Mouse (Mus musculus): Measurements from ENCODE around the gene Ddx5. TPM values are rescaled to one million over a fixed set of nuclear protein-coding genes. Genes with fewer than 3 reads are reported as not detected.

Gene Ddx5
- polyA plus RNA-seq, 1 experiment from 2014 or later, result 515 TPM

DNA sequence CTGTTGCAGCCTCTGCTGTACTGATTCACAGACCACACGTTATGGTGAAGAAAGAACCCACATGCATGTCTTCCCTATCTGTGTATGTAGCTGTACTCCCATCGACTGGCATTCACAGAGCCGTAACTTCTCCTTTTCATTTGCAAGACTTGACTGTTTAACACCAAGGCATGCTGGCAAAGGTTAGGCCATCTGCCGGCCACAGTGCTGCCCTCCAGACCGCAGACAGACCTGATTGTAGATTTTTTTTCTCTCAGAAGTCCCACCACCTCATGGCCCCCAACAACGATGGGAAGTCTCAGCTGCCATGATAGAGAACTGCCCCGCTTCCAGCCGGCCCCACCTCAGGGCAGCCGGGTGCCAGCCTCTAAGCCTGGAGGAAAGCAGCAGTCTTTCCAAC lies 30.6 kb upstream of the Ddx5 start:
- DNase-seq (ENCODE audit: low spot score, missing footprints) (no peak), ATAC-seq (ENCODE audit: low FRiP score) (no peak)
- H3K27ac ChIP-seq (ENCODE audit: low read depth, low read length), result no peak overlapping the region
- peaks cover 12% of the 10 kb centered on the region for H3K36me3 ChIP-seq (ENCODE audit: control insufficient read depth, insufficient read depth, low read length)
- no peak overlapping the region for H3K4me3 ChIP-seq (ENCODE audit: low read depth, low read length)
- no peak overlapping the region for H3K4me2 ChIP-seq
- H3K4me1 ChIP-seq (ENCODE audit: control insufficient read depth, insufficient read depth, low read length), result no peaks in the 10 kb centered on the region
- no peaks in the 10 kb centered on the region for H3K9me3 ChIP-seq (ENCODE audit: control insufficient read depth, low read length)
- H3K9ac ChIP-seq (ENCODE audit: low read length), result no peak overlapping the region
- WGBS, result 93% methylated on average over 9 of the region's 9 CpGs
- H3K27me3 ChIP-seq (ENCODE audit: control insufficient read depth, insufficient read depth, low read length), result no peaks in the 10 kb centered on the region

- DNase-seq (ENCODE audit: low spot score, missing footprints) (no peak), ATAC-seq (ENCODE audit: low FRiP score) (no peak)
- no peaks in the 10 kb centered on the region for H3K4me1 ChIP-seq (ENCODE audit: control insufficient read depth, insufficient read depth, low read length)
- no peaks in the 10 kb centered on the region for H3K27me3 ChIP-seq (ENCODE audit: control insufficient read depth, insufficient read depth, low read length)
- H3K27ac ChIP-seq (ENCODE audit: low read depth, low read length), result no peak overlapping the region
- H3K9me3 ChIP-seq (ENCODE audit: control insufficient read depth, low read length), result no peaks in the 10 kb centered on the region
- H3K4me3 ChIP-seq (ENCODE audit: low read depth, low read length), result no peak overlapping the region
- H3K4me2 ChIP-seq, result no peak overlapping the region
- peaks cover 6% of the 10 kb centered on the region for H3K36me3 ChIP-seq (ENCODE audit: control insufficient read depth, insufficient read depth, low read length)
- 91% methylated on average over 9 of the region's 9 CpGs for WGBS
- H3K9ac ChIP-seq (ENCODE audit: low read length), result no peak overlapping the region
These were observed 29.4 kb upstream of the Ddx5 start for GRCm38 (mm10) chr11:106818341-106818740.

- Histone ChIP-seq H3K4me1 (ENCODE audit: control insufficient read depth, insufficient read depth, low read length) (no peaks in the 10 kb centered on the region), H3K4me3 (ENCODE audit: low read depth, low read length) (no peak overlapping the region), H3K27ac (ENCODE audit: low read depth, low read length) (no peak overlapping the region), H3K4me2 (no peak overlapping the region), H3K9me3 (ENCODE audit: control insufficient read depth, low read length) (no peaks in the 10 kb centered on the region), H3K27me3 (ENCODE audit: control insufficient read depth, insufficient read depth, low read length) (no peaks in the 10 kb centered on the region), H3K9ac (ENCODE audit: low read length) (no peak overlapping the region), H3K36me3 (ENCODE audit: control insufficient read depth, insufficient read depth, low read length) (peaks cover 6% of the 10 kb centered on the region; the same call in 1 of the 2 replicates)
- ATAC-seq (ENCODE audit: low FRiP score), result no peak
- no peak for DNase-seq (ENCODE audit: low spot score, missing footprints)
- 95% methylated on average over 6 of the region's 6 CpGs for WGBS
These were observed 28.8 kb upstream of the Ddx5 start for GRCm38 (mm10) chr11:106817808-106818207.

- Histone ChIP-seq H3K4me2 (no peak overlapping the region), H3K9me3 (ENCODE audit: control insufficient read depth, low read length) (no peaks in the 10 kb centered on the region), H3K4me1 (ENCODE audit: control insufficient read depth, insufficient read depth, low read length) (no peaks in the 10 kb centered on the region), H3K4me3 (ENCODE audit: low read depth, low read length) (no peak overlapping the region), H3K36me3 (ENCODE audit: control insufficient read depth, insufficient read depth, low read length) (peaks cover 6% of the 10 kb centered on the region; the same call in 1 of the 2 replicates), H3K27me3 (ENCODE audit: control insufficient read depth, insufficient read depth, low read length) (no peaks in the 10 kb centered on the region), H3K27ac (ENCODE audit: low read depth, low read length) (no peak overlapping the region), H3K9ac (ENCODE audit: low read length) (no peak overlapping the region)
- ATAC-seq (ENCODE audit: low FRiP score), result no peak
- no peak for DNase-seq (ENCODE audit: low spot score, missing footprints)
- WGBS, result 88% methylated on average over 3 of the region's 3 CpGs
These were observed 28.2 kb upstream of the Ddx5 start for GRCm38 (mm10) chr11:106817156-106817555.

- no peak for DNase-seq (ENCODE audit: low spot score, missing footprints)
- H3K4me2 ChIP-seq, result no peak overlapping the region
- no peaks in the 10 kb centered on the region for H3K4me1 ChIP-seq (ENCODE audit: control insufficient read depth, insufficient read depth, low read length)
- H3K27me3 ChIP-seq (ENCODE audit: control insufficient read depth, insufficient read depth, low read length), result no peaks in the 10 kb centered on the region
- WGBS, result 84% methylated on average over 7 of the region's 7 CpGs
- H3K36me3 ChIP-seq (ENCODE audit: control insufficient read depth, insufficient read depth, low read length), result peaks cover 9% of the 10 kb centered on the region
- H3K9ac ChIP-seq (ENCODE audit: low read length), result no peak overlapping the region
- no peaks in the 10 kb centered on the region for H3K9me3 ChIP-seq (ENCODE audit: control insufficient read depth, low read length)
- H3K27ac ChIP-seq (ENCODE audit: low read depth, low read length), result no peak overlapping the region
- no peak for ATAC-seq (ENCODE audit: low FRiP score)
- H3K4me3 ChIP-seq (ENCODE audit: low read depth, low read length), result no peak overlapping the region
These were observed 27.3 kb upstream of the Ddx5 start for GRCm38 (mm10) chr11:106816316-106816715.

GRCm38 (mm10) chr11:106815761-106816160 lies 26.8 kb upstream of the Ddx5 start:
- no peak for DNase-seq (ENCODE audit: low spot score, missing footprints)
- Histone ChIP-seq H3K9ac (ENCODE audit: low read length) (no peak overlapping the region), H3K36me3 (ENCODE audit: control insufficient read depth, insufficient read depth, low read length) (peaks cover 9% of the 10 kb centered on the region), H3K27me3 (ENCODE audit: control insufficient read depth, insufficient read depth, low read length) (no peaks in the 10 kb centered on the region), H3K4me1 (ENCODE audit: control insufficient read depth, insufficient read depth, low read length) (no peaks in the 10 kb centered on the region), H3K27ac (ENCODE audit: low read depth, low read length) (no peak overlapping the region), H3K9me3 (ENCODE audit: control insufficient read depth, low read length) (no peaks in the 10 kb centered on the region), H3K4me2 (no peak overlapping the region), H3K4me3 (ENCODE audit: low read depth, low read length) (no peak overlapping the region)
- 99% methylated on average over 2 of the region's 2 CpGs for WGBS
- no peak for ATAC-seq (ENCODE audit: low FRiP score)

- DNase-seq (ENCODE audit: low spot score, missing footprints) (no peak), ATAC-seq (ENCODE audit: low FRiP score) (no peak)
- WGBS, result 93% methylated on average over 2 of the region's 2 CpGs
- peaks cover 9% of the 10 kb centered on the region for H3K36me3 ChIP-seq (ENCODE audit: control insufficient read depth, insufficient read depth, low read length)
- H3K4me2 ChIP-seq, result no peak overlapping the region
- H3K9ac ChIP-seq (ENCODE audit: low read length), result no peak overlapping the region
- no peak overlapping the region for H3K4me3 ChIP-seq (ENCODE audit: low read depth, low read length)
- H3K27me3 ChIP-seq (ENCODE audit: control insufficient read depth, insufficient read depth, low read length), result no peaks in the 10 kb centered on the region
- no peaks in the 10 kb centered on the region for H3K9me3 ChIP-seq (ENCODE audit: control insufficient read depth, low read length)
- no peaks in the 10 kb centered on the region for H3K4me1 ChIP-seq (ENCODE audit: control insufficient read depth, insufficient read depth, low read length)
- no peak overlapping the region for H3K27ac ChIP-seq (ENCODE audit: low read depth, low read length)
These were observed 26.3 kb upstream of the Ddx5 start for GRCm38 (mm10) chr11:106815331-106815730.

GRCm38 (mm10) chr11:106814601-106815320 lies 25.8 kb upstream of the Ddx5 start:
- Histone ChIP-seq H3K4me3 (ENCODE audit: low read depth, low read length) (no peak overlapping the region), H3K9ac (ENCODE audit: low read length) (no peak overlapping the region), H3K27ac (ENCODE audit: low read depth, low read length) (no peak overlapping the region), H3K36me3 (ENCODE audit: control insufficient read depth, insufficient read depth, low read length) (peaks cover 9% of the 10 kb centered on the region), H3K4me1 (ENCODE audit: control insufficient read depth, insufficient read depth, low read length) (no peaks in the 10 kb centered on the region), H3K9me3 (ENCODE audit: control insufficient read depth, low read length) (no peaks in the 10 kb centered on the region), H3K27me3 (ENCODE audit: control insufficient read depth, insufficient read depth, low read length) (no peaks in the 10 kb centered on the region), H3K4me2 (no peak overlapping the region)
- ATAC-seq (ENCODE audit: low FRiP score), result no peak
- no peak for DNase-seq (ENCODE audit: low spot score, missing footprints)
- 79% methylated on average over 14 of the region's 14 CpGs for WGBS

DNA sequence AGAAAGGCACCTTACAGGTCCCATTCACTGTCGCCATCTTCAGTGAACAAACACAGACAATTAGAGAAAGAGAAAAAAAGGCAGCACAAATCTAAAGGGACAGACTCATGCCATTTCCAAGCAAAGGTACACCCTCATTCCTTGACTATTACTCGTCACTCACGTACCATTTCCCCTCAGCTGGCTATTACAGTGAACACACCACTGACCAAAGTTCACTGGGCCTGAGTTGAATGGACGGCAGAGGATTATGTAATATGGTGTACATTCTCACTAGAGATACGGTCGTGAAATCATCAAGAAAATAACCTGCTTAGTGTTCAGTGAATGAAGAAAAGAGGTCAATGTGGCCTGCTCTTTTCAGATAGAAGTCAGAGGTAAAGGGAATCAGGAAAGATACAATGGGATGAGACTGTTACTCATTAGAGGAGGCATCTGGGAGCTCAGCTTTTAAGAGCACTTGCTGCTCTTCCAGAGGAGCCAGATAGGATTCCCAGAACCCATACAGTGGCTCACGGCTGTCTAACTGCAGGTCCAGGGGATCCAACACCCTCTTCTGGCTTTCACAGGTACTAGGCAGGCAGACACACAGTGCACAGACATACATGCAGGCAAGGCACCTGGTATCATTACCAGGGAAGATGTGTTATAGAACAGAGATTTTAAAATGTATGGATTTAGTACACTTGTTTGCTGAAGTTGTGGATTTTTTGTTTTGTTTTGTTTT lies 23.6 kb upstream of the Ddx5 start:
- no peak for ATAC-seq (ENCODE audit: low FRiP score)
- H3K9ac ChIP-seq (ENCODE audit: low read length), result no peak overlapping the region
- no peak overlapping the region for H3K4me2 ChIP-seq
- H3K9me3 ChIP-seq (ENCODE audit: control insufficient read depth, low read length), result no peaks in the 10 kb centered on the region
- H3K27me3 ChIP-seq (ENCODE audit: control insufficient read depth, insufficient read depth, low read length), result no peaks in the 10 kb centered on the region
- 90% methylated on average over 7 of the region's 7 CpGs for WGBS
- H3K27ac ChIP-seq (ENCODE audit: low read depth, low read length), result no peak overlapping the region
- no peaks in the 10 kb centered on the region for H3K4me1 ChIP-seq (ENCODE audit: control insufficient read depth, insufficient read depth, low read length)
- H3K4me3 ChIP-seq (ENCODE audit: low read depth, low read length), result no peak overlapping the region
- H3K36me3 ChIP-seq (ENCODE audit: control insufficient read depth, insufficient read depth, low read length), result peaks cover 5% of the 10 kb centered on the region
- DNase-seq (ENCODE audit: low spot score, missing footprints), result no peak
